Mouse (Mus musculus): Measurements from ENCODE around the gene Lrrc47. TPM values are rescaled to one million over a fixed set of nuclear protein-coding genes. Genes with fewer than 3 reads are reported as not detected.

Lrrc47 gene
- polyA plus RNA-seq, 1 experiment from 2014 or later, result 20.3 TPM

DNA sequence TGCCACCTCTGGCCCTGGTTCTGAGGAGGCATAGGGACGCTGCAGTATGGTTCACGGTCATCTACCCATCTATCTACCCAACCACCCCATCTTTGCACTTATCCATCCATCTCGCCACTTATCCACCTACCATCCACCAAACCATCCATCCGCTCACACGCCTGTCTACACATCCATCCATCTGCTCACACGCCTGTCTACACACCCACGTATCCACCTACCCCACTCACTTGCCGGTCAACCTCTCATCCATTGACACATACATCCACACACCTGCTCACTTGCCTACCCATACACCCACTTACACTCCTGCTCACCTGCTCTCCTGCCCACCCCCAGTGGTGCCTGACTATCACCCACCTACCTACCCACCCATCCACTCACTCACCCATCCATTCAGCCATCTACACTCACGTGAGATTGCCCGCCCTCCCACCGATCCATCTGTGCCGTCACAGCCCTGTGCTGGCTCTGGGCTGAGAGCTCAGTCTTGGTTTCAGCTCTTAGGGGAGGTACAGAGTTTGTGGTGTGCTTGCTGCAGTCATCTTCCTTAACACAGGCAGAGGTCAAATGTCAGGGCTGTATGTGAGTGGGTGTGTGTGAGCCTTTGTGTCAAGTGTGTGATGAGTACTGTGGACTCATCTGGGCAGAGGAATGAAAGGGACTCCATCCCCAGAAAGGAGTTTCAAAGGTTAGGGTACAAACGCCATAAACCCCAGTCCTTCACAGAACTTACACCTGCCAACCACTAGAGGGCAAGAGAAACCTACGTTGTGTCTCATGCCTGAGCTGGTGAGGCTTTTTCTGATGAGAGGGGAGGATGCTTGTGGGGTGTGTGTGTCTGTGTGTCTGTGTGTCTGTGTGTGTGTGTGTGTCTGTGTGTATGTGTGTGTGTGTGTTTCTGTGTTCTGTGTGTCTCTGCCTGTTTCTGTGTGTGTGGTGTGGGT, 53.6 kb downstream of the Lrrc47 start:
- H3K27ac ChIP-seq, result no peak overlapping the region
- no peaks in the 10 kb centered on the region for H3K4me1 ChIP-seq (replicated peaks)
- H3K27me3 ChIP-seq, result peaks cover 16% of the 10 kb centered on the region
- 62% methylated on average over 14 of the region's 14 CpGs for WGBS
- H3K36me3 ChIP-seq, result no peaks in the 10 kb centered on the region
- H3K9me3 ChIP-seq, result no peaks in the 10 kb centered on the region
- H3K4me3 ChIP-seq, result no peak overlapping the region
- ATAC-seq (ENCODE audit: low FRiP score), result peak; percentile 69
- no peak overlapping the region for H3K4me2 ChIP-seq
- H3K9ac ChIP-seq, result no peak overlapping the region

DNA sequence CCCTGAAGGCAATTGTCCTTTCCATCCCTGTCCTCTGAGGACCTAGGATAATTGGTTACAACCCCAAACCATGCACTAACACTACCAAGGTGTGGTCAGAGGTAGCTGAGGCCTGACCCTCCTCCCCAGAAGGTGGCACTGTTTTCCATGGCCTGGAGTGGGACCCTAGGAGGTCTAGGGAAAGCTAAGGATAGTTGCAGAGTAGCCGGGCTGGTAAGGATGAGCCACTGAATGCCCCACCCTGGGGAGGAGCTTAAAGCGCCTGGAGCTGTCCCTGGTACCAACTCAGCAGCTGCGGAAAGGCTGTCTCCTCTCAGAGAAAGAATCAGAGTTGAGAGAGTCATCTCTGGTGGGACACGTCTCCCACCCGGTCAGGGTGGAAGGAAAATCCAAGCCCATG, 59.4 kb downstream of the Lrrc47 start:
- no peak overlapping the region for H3K9ac ChIP-seq
- no peak for ATAC-seq (ENCODE audit: low FRiP score)
- H3K4me3 ChIP-seq, result no peak overlapping the region
- no peak overlapping the region for H3K4me2 ChIP-seq
- 0% methylated on average over 5 of the region's 5 CpGs for WGBS
- no peaks in the 10 kb centered on the region for H3K9me3 ChIP-seq
- no peak overlapping the region for H3K27ac ChIP-seq
- peaks cover 48% of the 10 kb centered on the region for H3K27me3 ChIP-seq
- H3K36me3 ChIP-seq, result no peaks in the 10 kb centered on the region
- peaks cover 11% of the 10 kb centered on the region for H3K4me1 ChIP-seq (replicated peaks)

Other genes starting within 250 kb of the Lrrc47 start
- gene A430005L14Rik, start 54.5 kb upstream of the Lrrc47 start, polyA plus RNA-seq (2015; fragmentation: Nextera tagmentation; extraction: Ambion mirVana), result 65.7 and 69.2 TPM in 2 replicates
- gene Dffb, start 36.6 kb upstream of the Lrrc47 start, polyA plus RNA-seq (2015; fragmentation: Nextera tagmentation; extraction: Ambion mirVana), result 10.1 and 12.5 TPM in 2 replicates
- 16.1 and 19.9 TPM in 2 replicates for gene Cep104, start 36.5 kb upstream of the Lrrc47 start, polyA plus RNA-seq (2015; fragmentation: Nextera tagmentation; extraction: Ambion mirVana)
- gene Smim1, start 14.5 kb downstream of the Lrrc47 start, polyA plus RNA-seq (2015; fragmentation: Nextera tagmentation; extraction: Ambion mirVana), result 7.3 and 8.1 TPM in 2 replicates
- gene Ccdc27, start 30.9 kb downstream of the Lrrc47 start, polyA plus RNA-seq (2015; fragmentation: Nextera tagmentation; extraction: Ambion mirVana), result not detected in 2 replicates
- gene Trp73, start 128.5 kb downstream of the Lrrc47 start, polyA plus RNA-seq (2015; fragmentation: Nextera tagmentation; extraction: Ambion mirVana), result 0.36 and 0.97 TPM in 2 replicates
- gene Wrap73, start 130.6 kb downstream of the Lrrc47 start, polyA plus RNA-seq (2015; fragmentation: Nextera tagmentation; extraction: Ambion mirVana), result 46.0 and 47.3 TPM in 2 replicates
- 160 and 169 TPM in 2 replicates for gene Tprgl, start 148.9 kb downstream of the Lrrc47 start, polyA plus RNA-seq (2015; fragmentation: Nextera tagmentation; extraction: Ambion mirVana)
- 9.6 and 10.2 TPM in 2 replicates for gene Megf6, start 159.0 kb downstream of the Lrrc47 start, polyA plus RNA-seq (2015; fragmentation: Nextera tagmentation; extraction: Ambion mirVana)

Data from hindbrain, embryonic 13.5 days (tissue).